Mouse (Mus musculus): ENCODE data around the gene Tceanc.

The Tceanc gene

GRCm38 (mm10) chrX:166518345-166518744 is at the start of gene Tceanc:
Gene Tceanc, minus strand, starts transcription at chrX:166518567.
- DNase-seq = peak; percentile 21

GRCm38 (mm10) chrX:166565983-166566382 is 47.6 kb upstream of the Tceanc start:
- no peak for DNase-seq

- DNase-seq = no peak
Observed at GRCm38 (mm10) chrX:166565401-166565800, 47.0 kb upstream of the Tceanc start.

- no peak for DNase-seq
Observed at GRCm38 (mm10) chrX:166564900-166565299, 46.5 kb upstream of the Tceanc start.

GRCm38 (mm10) chrX:166559333-166559732 is 41.0 kb upstream of the Tceanc start:
- DNase-seq = peak; percentile 28

- no peak for DNase-seq
Observed at GRCm38 (mm10) chrX:166552355-166552754, 34.0 kb upstream of the Tceanc start.

- DNase-seq = peak; percentile 3
Observed at GRCm38 (mm10) chrX:166546495-166546894, 28.1 kb upstream of the Tceanc start.

GRCm38 (mm10) chrX:166535138-166535537 is 16.8 kb upstream of the Tceanc start:
- DNase-seq = no peak

- no peak for DNase-seq
Observed at GRCm38 (mm10) chrX:166533432-166533831, 15.1 kb upstream of the Tceanc start.

GRCm38 (mm10) chrX:166531671-166532070 is 13.3 kb upstream of the Tceanc start:
- no peak for DNase-seq

- DNase-seq = no peak
Observed at GRCm38 (mm10) chrX:166528126-166528525, 9.8 kb upstream of the Tceanc start.

GRCm38 (mm10) chrX:166525637-166526315 is 7.4 kb upstream of the Tceanc start:
- DNase-seq = peak; percentile 5

GRCm38 (mm10) chrX:166520782-166521181 is 2.4 kb upstream of the Tceanc start:
- no peak for DNase-seq

- DNase-seq = no peak
Observed at GRCm38 (mm10) chrX:166516631-166517030, 1.7 kb downstream of the Tceanc start.

GRCm38 (mm10) chrX:166515923-166516322 is 2.4 kb downstream of the Tceanc start:
- no peak for DNase-seq

- peak; percentile 39 for DNase-seq
Observed at GRCm38 (mm10) chrX:166514035-166514434, 4.3 kb downstream of the Tceanc start.

GRCm38 (mm10) chrX:166512071-166512470 is 6.3 kb downstream of the Tceanc start:
- DNase-seq = no peak

GRCm38 (mm10) chrX:166511107-166511506 is 7.3 kb downstream of the Tceanc start:
- DNase-seq = no peak

GRCm38 (mm10) chrX:166509761-166510738 is 8.3 kb downstream of the Tceanc start:
- peak; percentile 96 for DNase-seq

- DNase-seq = peak; percentile 8
Observed at GRCm38 (mm10) chrX:166504421-166504820, 13.9 kb downstream of the Tceanc start.

GRCm38 (mm10) chrX:166499496-166500190 is 18.7 kb downstream of the Tceanc start:
- no peak for DNase-seq

GRCm38 (mm10) chrX:166497771-166498170 is 20.6 kb downstream of the Tceanc start:
- DNase-seq = no peak

- DNase-seq = no peak
Observed at GRCm38 (mm10) chrX:166495052-166495451, 23.3 kb downstream of the Tceanc start.

All from lung, postnatal 10 days (tissue).